Mouse (Mus musculus) midbrain, embryonic 16.5 days (tissue): Measurements from ENCODE around the gene Col27a1. TPM values are rescaled to one million over a fixed set of nuclear protein-coding genes. Genes with fewer than 3 reads are reported as not detected.

Experiments used
- ATAC-seq: fragments of 200-750 bp; cut with Nextera tagmentation; 2 replicates; pipeline ENCODE4 v1.8.0; 2017; ENCODE audit warnings: moderate TSS enrichment
- H3K27ac ChIP-seq: fragments of 300-500 bp; sonication (generic); 2 replicates; pipeline ENCODE4 v1.5.1; 2014; ENCODE audit warnings: mild to moderate bottlenecking, low read length, mixed read lengths
- H3K27me3 ChIP-seq: fragments of 300-500 bp; sonication (generic); 2 replicates; pipeline ENCODE4 v1.6.1; 2014; ENCODE audit warnings: low read depth, low read length, mixed read lengths; ENCODE audit not compliant: control insufficient read depth, insufficient read depth
- H3K36me3 ChIP-seq: fragments of 300-500 bp; sonication (generic); 2 replicates; pipeline ENCODE4 v1.6.1; 2014; ENCODE audit warnings: mild to moderate bottlenecking, low read length, moderate library complexity, mixed read lengths; ENCODE audit not compliant: control insufficient read depth, insufficient read depth
- H3K4me1 ChIP-seq: fragments of 300-500 bp; sonication (generic); 2 replicates; pipeline ENCODE4 v1.6.1; 2014; ENCODE audit warnings: mild to moderate bottlenecking, low read length, mixed read lengths; ENCODE audit not compliant: control insufficient read depth, insufficient read depth
- H3K4me2 ChIP-seq: fragments of 300-500 bp; sonication (generic); 2 replicates; pipeline ENCODE4 v1.6.1; 2014; ENCODE audit warnings: mild to moderate bottlenecking, low read length, mixed read lengths
- H3K4me3 ChIP-seq: fragments of 300-500 bp; sonication (generic); 2 replicates; pipeline ENCODE4 v1.5.1; 2014; ENCODE audit warnings: low read depth, mild to moderate bottlenecking, low read length, moderate library complexity, mixed read lengths
- H3K9ac ChIP-seq: fragments of 300-500 bp; sonication (generic); 2 replicates; pipeline ENCODE4 v1.6.1; 2014; ENCODE audit warnings: low read depth, low read length, mixed read lengths
- H3K9me3 ChIP-seq: fragments of 300-500 bp; sonication (generic); replicated peaks from 2 replicates; pipeline ENCODE4 v1.6.1; 2014; ENCODE audit warnings: mild to moderate bottlenecking, low read length, mixed read lengths; ENCODE audit not compliant: control insufficient read depth, poor library complexity, severe bottlenecking
- whole genome bisulfite sequencing: fragments of 180-500 bp; shearing (Covaris S2); extraction: QIAGEN DNeasy Blood & Tissue Kit; methylation state at CpG from one replicate; pipeline ENCODE4 v1.1.7; 2014; 5-methylcytosine and 5-hydroxymethylcytosine counted together
- polyA plus RNA-seq: library from polyadenylated mRNA; unstranded; fragments of >200 nt; fragmentation: Nextera tagmentation; extraction: Ambion mirVana; gene quantifications from 2 replicates; pipeline ENCODE4 v1.2.1, GENCODE M21; 2015

Col27a1 gene
- polyA plus RNA-seq, 1 experiment from 2014 or later, result 1.6 TPM

GRCm38 (mm10) chr4:63191641-63192040, 22.2 kb upstream of the Col27a1 start:
- Histone ChIP-seq H3K4me1 (no peaks in the 10 kb centered on the region), H3K36me3 (no peaks in the 10 kb centered on the region), H3K4me2 (no peak overlapping the region), H3K27ac (no peak overlapping the region), H3K9ac (no peak overlapping the region), H3K4me3 (no peak overlapping the region), H3K9me3 (no peaks in the 10 kb centered on the region), H3K27me3 (no peaks in the 10 kb centered on the region)
- 75% methylated on average over 5 of the region's 5 CpGs for WGBS
- no peak for ATAC-seq

GRCm38 (mm10) chr4:63194366-63194765, 19.4 kb upstream of the Col27a1 start:
- H3K36me3 ChIP-seq, result no peaks in the 10 kb centered on the region
- H3K4me1 ChIP-seq, result no peaks in the 10 kb centered on the region
- WGBS, result 85% methylated on average over 2 of the region's 2 CpGs
- no peak overlapping the region for H3K4me3 ChIP-seq
- no peak for ATAC-seq
- H3K4me2 ChIP-seq, result no peak overlapping the region
- H3K27me3 ChIP-seq, result no peaks in the 10 kb centered on the region
- no peak overlapping the region for H3K9ac ChIP-seq
- no peaks in the 10 kb centered on the region for H3K9me3 ChIP-seq
- no peak overlapping the region for H3K27ac ChIP-seq

GRCm38 (mm10) chr4:63199366-63199765, 14.4 kb upstream of the Col27a1 start:
- Histone ChIP-seq H3K4me3 (no peak overlapping the region), H3K36me3 (no peaks in the 10 kb centered on the region), H3K27me3 (no peaks in the 10 kb centered on the region), H3K9me3 (no peaks in the 10 kb centered on the region), H3K4me2 (no peak overlapping the region), H3K4me1 (no peaks in the 10 kb centered on the region), H3K27ac (no peak overlapping the region), H3K9ac (no peak overlapping the region)
- 93% methylated on average over 5 of the region's 5 CpGs for WGBS
- ATAC-seq, result no peak

GRCm38 (mm10) chr4:63203874-63204273, 9.9 kb upstream of the Col27a1 start:
- H3K27me3 ChIP-seq, result no peaks in the 10 kb centered on the region
- H3K9ac ChIP-seq, result no peak overlapping the region
- no peak overlapping the region for H3K4me3 ChIP-seq
- H3K36me3 ChIP-seq, result no peaks in the 10 kb centered on the region
- WGBS, result 89% methylated on average over 7 of the region's 7 CpGs
- no peak overlapping the region for H3K27ac ChIP-seq
- no peak overlapping the region for H3K4me2 ChIP-seq
- H3K4me1 ChIP-seq, result no peaks in the 10 kb centered on the region
- ATAC-seq, result no peak
- H3K9me3 ChIP-seq, result no peaks in the 10 kb centered on the region

- Histone ChIP-seq H3K27ac (no peak overlapping the region), H3K4me2 (no peak overlapping the region), H3K4me3 (no peak overlapping the region), H3K27me3 (no peaks in the 10 kb centered on the region), H3K4me1 (no peaks in the 10 kb centered on the region), H3K9me3 (no peaks in the 10 kb centered on the region), H3K9ac (no peak overlapping the region), H3K36me3 (no peaks in the 10 kb centered on the region)
- WGBS, result 76% methylated on average over 7 of the region's 7 CpGs
- ATAC-seq, result no peak
These were observed 8.2 kb upstream of the Col27a1 start for GRCm38 (mm10) chr4:63205583-63205982.

GRCm38 (mm10) chr4:63215185-63215992, 1.6 kb downstream of the Col27a1 start:
- under 1% methylated on average over 64 of the region's 71 CpGs for WGBS
- H3K4me2 ChIP-seq, result peak overlapping the region; percentile 100
- H3K36me3 ChIP-seq, result no peaks in the 10 kb centered on the region
- ATAC-seq, result peak; percentile 66
- H3K4me1 ChIP-seq, result peaks cover 22% of the 10 kb centered on the region
- H3K4me3 ChIP-seq, result peak overlapping the region; percentile 63
- H3K9me3 ChIP-seq, result no peaks in the 10 kb centered on the region
- H3K27me3 ChIP-seq, result peaks cover 45% of the 10 kb centered on the region
- H3K27ac ChIP-seq, result no peak overlapping the region
- H3K9ac ChIP-seq, result peak overlapping the region; percentile 71

- under 1% methylated on average over 24 of the region's 24 CpGs for whole genome bisulfite sequencing
- Histone ChIP-seq H3K4me3 (peak overlapping the region; percentile 63), H3K4me1 (peaks cover 22% of the 10 kb centered on the region), H3K9ac (peak overlapping the region; percentile 71), H3K36me3 (no peaks in the 10 kb centered on the region), H3K4me2 (peak overlapping the region; percentile 100), H3K27me3 (peaks cover 45% of the 10 kb centered on the region), H3K27ac (no peak overlapping the region), H3K9me3 (no peaks in the 10 kb centered on the region)
- ATAC-seq, result peak; percentile 62
These were observed 2.3 kb downstream of the Col27a1 start for GRCm38 (mm10) chr4:63215993-63216531.

GRCm38 (mm10) chr4:63216566-63216965, 2.8 kb downstream of the Col27a1 start:
- Histone ChIP-seq H3K9ac (no peak overlapping the region), H3K27me3 (peaks cover 44% of the 10 kb centered on the region), H3K9me3 (no peaks in the 10 kb centered on the region), H3K27ac (no peak overlapping the region), H3K4me1 (peaks cover 22% of the 10 kb centered on the region), H3K36me3 (no peaks in the 10 kb centered on the region), H3K4me2 (peak overlapping the region; percentile 100), H3K4me3 (peak overlapping the region; percentile 63)
- WGBS, result 27% methylated on average over 9 of the region's 9 CpGs
- ATAC-seq, result peak; percentile 39

- H3K36me3 ChIP-seq, result no peaks in the 10 kb centered on the region
- no peak for ATAC-seq
- no peak overlapping the region for H3K27ac ChIP-seq
- H3K4me1 ChIP-seq, result peaks cover 22% of the 10 kb centered on the region
- no peaks in the 10 kb centered on the region for H3K9me3 ChIP-seq
- no peak overlapping the region for H3K4me3 ChIP-seq
- WGBS, result 92% methylated on average over 6 of the region's 6 CpGs
- H3K9ac ChIP-seq, result no peak overlapping the region
- peaks cover 34% of the 10 kb centered on the region for H3K27me3 ChIP-seq
- no peak overlapping the region for H3K4me2 ChIP-seq
These were observed 3.7 kb downstream of the Col27a1 start for GRCm38 (mm10) chr4:63217513-63217912.
